Mouse (Mus musculus): ENCODE measurements around the gene Acp4. TPM values are rescaled to one million over a fixed set of nuclear protein-coding genes. Genes with fewer than 3 reads are reported as not detected.
"Not testable (repeated sequence)": the region's sequence is repeated elsewhere in the genome, so short reads cannot be mapped to it uniquely, and the experiment has no call there.

Gene Acp4
- polyA plus RNA-seq, 1 experiment: not detected

GRCm38 (mm10) chr7:44260410-44260809 lies 3.2 kb upstream of the Acp4 start:
- no peaks in the 10 kb centered on the region for H3K36me3 ChIP-seq (ENCODE audit: control insufficient read depth, insufficient read depth, low read length, poor library complexity, severe bottlenecking)
- no peak for TF ChIP-seq EP300 (IDR thresholded peaks at IDR 0.05; ENCODE audit: insufficient read depth, low read depth, low read length)
- TF ChIP-seq CTCF (IDR thresholded peaks at IDR 0.05; ENCODE audit: low read depth, low read length): no peak
- TF ChIP-seq POLR2A (IDR thresholded peaks at IDR 0.05; ENCODE audit: insufficient read depth, low read length): no peak
- H3K4me1 ChIP-seq (ENCODE audit: control insufficient read depth, insufficient read depth, low read length): no peaks in the 10 kb centered on the region
- no peak overlapping the region for H3K9ac ChIP-seq (ENCODE audit: low read depth, poor library complexity, severe bottlenecking)
- no peak overlapping the region for H3K27ac ChIP-seq (ENCODE audit: insufficient read depth, low read length)
- no peak overlapping the region for H3K4me3 ChIP-seq (ENCODE audit: low read depth, low read length)
- H3K27me3 ChIP-seq (ENCODE audit: control insufficient read depth, insufficient read depth, low read length, poor library complexity, severe bottlenecking): no peaks in the 10 kb centered on the region
- no peaks in the 10 kb centered on the region for H3K9me3 ChIP-seq (replicated peaks; ENCODE audit: control insufficient read depth, insufficient read depth, low read length, poor library complexity, severe bottlenecking)

GRCm38 (mm10) chr7:44254930-44255329 lies 2.2 kb downstream of the Acp4 start:
- no peak overlapping the region for H3K4me3 ChIP-seq (ENCODE audit: low read depth, low read length)
- no peak overlapping the region for H3K9ac ChIP-seq (ENCODE audit: low read depth, poor library complexity, severe bottlenecking)
- peaks cover 19% of the 10 kb centered on the region for H3K36me3 ChIP-seq (ENCODE audit: control insufficient read depth, insufficient read depth, low read length, poor library complexity, severe bottlenecking)
- H3K4me1 ChIP-seq (ENCODE audit: control insufficient read depth, insufficient read depth, low read length): no peaks in the 10 kb centered on the region
- TF ChIP-seq EP300 (IDR thresholded peaks at IDR 0.05; ENCODE audit: insufficient read depth, low read depth, low read length) (no peak), CTCF (IDR thresholded peaks at IDR 0.05; ENCODE audit: low read depth, low read length) (no peak), POLR2A (IDR thresholded peaks at IDR 0.05; ENCODE audit: insufficient read depth, low read length) (no peak)
- H3K9me3 ChIP-seq (replicated peaks; ENCODE audit: control insufficient read depth, insufficient read depth, low read length, poor library complexity, severe bottlenecking): no peaks in the 10 kb centered on the region
- no peak overlapping the region for H3K27ac ChIP-seq (ENCODE audit: insufficient read depth, low read length)
- no peaks in the 10 kb centered on the region for H3K27me3 ChIP-seq (ENCODE audit: control insufficient read depth, insufficient read depth, low read length, poor library complexity, severe bottlenecking)

- Histone ChIP-seq H3K4me1 (ENCODE audit: control insufficient read depth, insufficient read depth, low read length) (no peaks in the 10 kb centered on the region), H3K9me3 (replicated peaks; ENCODE audit: control insufficient read depth, insufficient read depth, low read length, poor library complexity, severe bottlenecking) (no peaks in the 10 kb centered on the region), H3K9ac (ENCODE audit: low read depth, poor library complexity, severe bottlenecking) (no peak overlapping the region), H3K27ac (ENCODE audit: insufficient read depth, low read length) (no peak overlapping the region), H3K27me3 (ENCODE audit: control insufficient read depth, insufficient read depth, low read length, poor library complexity, severe bottlenecking) (no peaks in the 10 kb centered on the region), H3K36me3 (ENCODE audit: control insufficient read depth, insufficient read depth, low read length, poor library complexity, severe bottlenecking) (peaks cover 36% of the 10 kb centered on the region), H3K4me3 (ENCODE audit: low read depth, low read length) (no peak overlapping the region)
- TF ChIP-seq CTCF (IDR thresholded peaks at IDR 0.05; ENCODE audit: low read depth, low read length) (no peak), POLR2A (IDR thresholded peaks at IDR 0.05; ENCODE audit: insufficient read depth, low read length) (no peak), EP300 (IDR thresholded peaks at IDR 0.05; ENCODE audit: insufficient read depth, low read depth, low read length) (no peak)
Measured at GRCm38 (mm10) chr7:44253023-44253616, 4.1 kb downstream of the Acp4 start.

- not testable (repeated sequence) for H3K9ac ChIP-seq (ENCODE audit: low read depth, poor library complexity, severe bottlenecking); H3K4me3 ChIP-seq (ENCODE audit: low read depth, low read length); H3K27ac ChIP-seq (ENCODE audit: insufficient read depth, low read length); H3K4me1 ChIP-seq (ENCODE audit: control insufficient read depth, insufficient read depth, low read length); H3K9me3 ChIP-seq (replicated peaks; ENCODE audit: control insufficient read depth, insufficient read depth, low read length, poor library complexity, severe bottlenecking); H3K27me3 ChIP-seq (ENCODE audit: control insufficient read depth, insufficient read depth, low read length, poor library complexity, severe bottlenecking)
- H3K36me3 ChIP-seq (ENCODE audit: control insufficient read depth, insufficient read depth, low read length, poor library complexity, severe bottlenecking): peaks cover 43% of the 10 kb centered on the region
Measured at GRCm38 (mm10) chr7:44250732-44251275, 6.4 kb downstream of the Acp4 start.

- Histone ChIP-seq H3K4me3 (ENCODE audit: low read depth, low read length) (no peak overlapping the region), H3K36me3 (ENCODE audit: control insufficient read depth, insufficient read depth, low read length, poor library complexity, severe bottlenecking) (peaks cover 43% of the 10 kb centered on the region), H3K4me1 (ENCODE audit: control insufficient read depth, insufficient read depth, low read length) (no peaks in the 10 kb centered on the region), H3K27ac (ENCODE audit: insufficient read depth, low read length) (no peak overlapping the region), H3K27me3 (ENCODE audit: control insufficient read depth, insufficient read depth, low read length, poor library complexity, severe bottlenecking) (no peaks in the 10 kb centered on the region), H3K9ac (ENCODE audit: low read depth, poor library complexity, severe bottlenecking) (no peak overlapping the region), H3K9me3 (replicated peaks; ENCODE audit: control insufficient read depth, insufficient read depth, low read length, poor library complexity, severe bottlenecking) (no peaks in the 10 kb centered on the region)
- TF ChIP-seq POLR2A (IDR thresholded peaks at IDR 0.05; ENCODE audit: insufficient read depth, low read length) (no peak), EP300 (IDR thresholded peaks at IDR 0.05; ENCODE audit: insufficient read depth, low read depth, low read length) (no peak), CTCF (IDR thresholded peaks at IDR 0.05; ENCODE audit: low read depth, low read length) (no peak)
Measured at GRCm38 (mm10) chr7:44249248-44249647, 7.9 kb downstream of the Acp4 start.

GRCm38 (mm10) chr7:44247971-44248370 lies 9.2 kb downstream of the Acp4 start:
- H3K9ac ChIP-seq (ENCODE audit: low read depth, poor library complexity, severe bottlenecking): peak overlapping the region; percentile 65
- no peak overlapping the region for H3K4me3 ChIP-seq (ENCODE audit: low read depth, low read length)
- H3K27ac ChIP-seq (ENCODE audit: insufficient read depth, low read length): no peak overlapping the region
- H3K4me1 ChIP-seq (ENCODE audit: control insufficient read depth, insufficient read depth, low read length): no peaks in the 10 kb centered on the region
- H3K36me3 ChIP-seq (ENCODE audit: control insufficient read depth, insufficient read depth, low read length, poor library complexity, severe bottlenecking): peaks cover 43% of the 10 kb centered on the region
- TF ChIP-seq EP300 (IDR thresholded peaks at IDR 0.05; ENCODE audit: insufficient read depth, low read depth, low read length): no peak
- no peak for TF ChIP-seq POLR2A (IDR thresholded peaks at IDR 0.05; ENCODE audit: insufficient read depth, low read length)
- no peak for TF ChIP-seq CTCF (IDR thresholded peaks at IDR 0.05; ENCODE audit: low read depth, low read length)
- no peaks in the 10 kb centered on the region for H3K27me3 ChIP-seq (ENCODE audit: control insufficient read depth, insufficient read depth, low read length, poor library complexity, severe bottlenecking)
- no peaks in the 10 kb centered on the region for H3K9me3 ChIP-seq (replicated peaks; ENCODE audit: control insufficient read depth, insufficient read depth, low read length, poor library complexity, severe bottlenecking)
